Mouse (Mus musculus): ENCODE measurements around the gene Otop2. TPM values are rescaled to one million over a fixed set of nuclear protein-coding genes. Genes with fewer than 3 reads are reported as not detected.

The Otop2 gene
- total RNA-seq, 1 experiment from 2014 or later: not detected

GRCm38 (mm10) chr11:115289885-115290284 is 17.1 kb upstream of the Otop2 start:
- ATAC-seq (replicated peaks in 1 of 2; ENCODE audit: insufficient read depth in 1 of 2, low FRiP score in 2 of 2, low TSS enrichment in 1 of 2, low read depth in 1 of 2, poor library complexity in 2 of 2, severe bottlenecking in 2 of 2): no peak

DNA sequence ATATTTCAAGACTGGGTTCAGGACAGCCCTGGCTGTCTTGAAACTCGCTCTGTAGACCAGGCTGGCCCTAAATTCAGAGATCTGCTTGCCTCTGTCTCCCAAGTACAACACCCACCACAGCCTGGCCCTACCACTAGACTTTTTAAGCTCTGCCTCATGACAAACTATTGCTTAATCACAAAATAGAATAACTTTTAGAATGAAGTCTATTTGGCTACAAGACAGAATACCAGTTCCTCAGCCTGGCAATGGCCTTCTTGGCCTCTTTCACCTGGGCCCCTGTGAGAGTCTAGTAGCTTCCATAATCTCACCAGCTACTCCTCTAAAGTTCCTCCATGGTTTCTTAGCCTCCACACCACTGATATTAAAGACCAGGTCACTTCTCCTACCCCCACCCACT is 16.6 kb upstream of the Otop2 start:
- ATAC-seq (replicated peaks in 1 of 2; ENCODE audit: insufficient read depth in 1 of 2, low FRiP score in 2 of 2, low TSS enrichment in 1 of 2, low read depth in 1 of 2, poor library complexity in 2 of 2, severe bottlenecking in 2 of 2): no peak

DNA sequence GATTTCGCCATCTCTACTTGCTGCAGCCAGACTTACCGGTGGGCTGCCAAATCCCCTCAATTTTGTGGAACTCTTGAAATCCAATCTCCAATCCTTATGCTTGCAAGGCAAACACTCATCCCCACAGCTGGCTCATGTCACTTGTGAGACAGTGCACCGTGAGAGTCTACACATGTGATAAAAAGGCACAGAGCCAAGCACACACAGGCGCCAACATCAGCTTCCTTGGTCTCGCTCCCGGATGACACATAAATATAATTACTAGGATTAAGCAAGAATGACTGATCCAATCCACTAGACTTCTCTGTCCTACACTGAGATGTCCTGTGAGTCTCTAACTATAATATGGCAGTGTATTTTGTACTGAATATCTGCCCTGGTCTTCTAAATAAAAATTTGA is 16.0 kb upstream of the Otop2 start:
- ATAC-seq (replicated peaks in 1 of 2; ENCODE audit: insufficient read depth in 1 of 2, low FRiP score in 2 of 2, low TSS enrichment in 1 of 2, low read depth in 1 of 2, poor library complexity in 2 of 2, severe bottlenecking in 2 of 2): no peak

GRCm38 (mm10) chr11:115291503-115291902 is 15.5 kb upstream of the Otop2 start:
- ATAC-seq (replicated peaks in 1 of 2; ENCODE audit: insufficient read depth in 1 of 2, low FRiP score in 2 of 2, low TSS enrichment in 1 of 2, low read depth in 1 of 2, poor library complexity in 2 of 2, severe bottlenecking in 2 of 2): no peak

- ATAC-seq (replicated peaks in 1 of 2; ENCODE audit: insufficient read depth in 1 of 2, low FRiP score in 2 of 2, low TSS enrichment in 1 of 2, low read depth in 1 of 2, poor library complexity in 2 of 2, severe bottlenecking in 2 of 2): no peak
Measured at GRCm38 (mm10) chr11:115292631-115293375, 14.2 kb upstream of the Otop2 start.

- no peak for ATAC-seq (replicated peaks in 1 of 2; ENCODE audit: insufficient read depth in 1 of 2, low FRiP score in 2 of 2, low TSS enrichment in 1 of 2, low read depth in 1 of 2, poor library complexity in 2 of 2, severe bottlenecking in 2 of 2)
Measured at GRCm38 (mm10) chr11:115295939-115296338, 11.0 kb upstream of the Otop2 start.

DNA sequence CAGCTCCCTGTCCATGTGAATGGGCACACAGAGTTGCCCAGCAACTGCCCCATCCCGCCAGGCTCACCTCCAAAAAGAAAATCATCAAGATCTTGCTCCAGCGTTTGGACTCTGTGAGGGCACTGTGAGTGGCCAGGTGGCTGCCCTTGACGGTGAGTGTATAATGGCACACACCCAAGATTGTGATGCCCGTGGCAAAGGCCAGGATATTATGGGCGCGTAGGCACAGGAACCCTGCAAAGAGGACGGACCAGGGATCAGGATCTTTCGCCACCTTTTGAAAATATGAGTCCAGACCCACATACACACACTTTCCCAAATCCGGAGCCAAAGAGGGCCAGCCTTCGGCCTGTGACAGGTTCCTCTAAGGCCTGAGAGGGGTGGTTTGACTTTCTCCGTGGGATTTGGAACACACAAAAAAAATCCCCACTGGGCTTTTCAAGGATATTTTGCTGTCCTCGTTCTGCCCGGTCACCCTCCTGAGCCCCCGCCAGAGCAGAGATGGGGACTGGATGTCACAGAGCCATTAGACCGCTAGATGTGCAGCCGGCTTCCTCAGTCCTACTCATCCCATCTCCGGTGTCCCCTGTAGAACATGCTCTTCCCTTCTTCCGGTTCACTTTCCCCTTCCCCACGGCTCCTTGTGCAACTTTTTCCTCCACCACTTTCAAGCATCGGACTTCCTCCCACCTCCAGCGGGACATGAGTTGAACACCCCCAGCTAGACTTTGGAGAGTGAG is 10.3 kb upstream of the Otop2 start:
- no peak for ATAC-seq (replicated peaks in 1 of 2; ENCODE audit: insufficient read depth in 1 of 2, low FRiP score in 2 of 2, low TSS enrichment in 1 of 2, low read depth in 1 of 2, poor library complexity in 2 of 2, severe bottlenecking in 2 of 2)

GRCm38 (mm10) chr11:115297214-115297826 is 9.6 kb upstream of the Otop2 start, which contains the start of gene Fads6:
Fads6 (minus strand) TSS chr11:115297663.
- ATAC-seq (replicated peaks in 1 of 2; ENCODE audit: insufficient read depth in 1 of 2, low FRiP score in 2 of 2, low TSS enrichment in 1 of 2, low read depth in 1 of 2, poor library complexity in 2 of 2, severe bottlenecking in 2 of 2): peak; percentile 76 to 83

- no peak for ATAC-seq (replicated peaks in 1 of 2; ENCODE audit: insufficient read depth in 1 of 2, low FRiP score in 2 of 2, low TSS enrichment in 1 of 2, low read depth in 1 of 2, poor library complexity in 2 of 2, severe bottlenecking in 2 of 2)
Measured at GRCm38 (mm10) chr11:115298160-115298559, 8.8 kb upstream of the Otop2 start.

- no peak for ATAC-seq (replicated peaks in 1 of 2; ENCODE audit: insufficient read depth in 1 of 2, low FRiP score in 2 of 2, low TSS enrichment in 1 of 2, low read depth in 1 of 2, poor library complexity in 2 of 2, severe bottlenecking in 2 of 2)
Measured at GRCm38 (mm10) chr11:115300745-115301144, 6.2 kb upstream of the Otop2 start.

DNA sequence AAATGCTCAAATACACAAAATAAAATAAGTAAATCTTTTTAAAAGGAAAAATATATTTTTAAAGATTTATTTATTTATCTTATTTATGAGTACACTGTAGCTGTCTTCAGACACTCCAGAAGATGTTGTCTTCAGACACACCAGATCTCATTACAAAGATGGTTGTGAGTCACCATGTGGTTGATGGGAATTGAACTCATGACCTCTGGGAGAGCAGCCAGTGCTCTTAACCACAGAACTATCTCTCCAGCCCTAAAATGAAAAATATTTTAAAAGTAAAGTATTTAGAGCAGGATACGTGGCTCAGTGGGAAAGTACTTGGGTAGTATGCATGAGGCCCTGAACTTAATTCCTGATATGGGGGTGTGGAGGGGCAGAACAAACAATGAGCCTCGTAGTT is 5.6 kb upstream of the Otop2 start:
- ATAC-seq (replicated peaks in 1 of 2; ENCODE audit: insufficient read depth in 1 of 2, low FRiP score in 2 of 2, low TSS enrichment in 1 of 2, low read depth in 1 of 2, poor library complexity in 2 of 2, severe bottlenecking in 2 of 2): no peak

DNA sequence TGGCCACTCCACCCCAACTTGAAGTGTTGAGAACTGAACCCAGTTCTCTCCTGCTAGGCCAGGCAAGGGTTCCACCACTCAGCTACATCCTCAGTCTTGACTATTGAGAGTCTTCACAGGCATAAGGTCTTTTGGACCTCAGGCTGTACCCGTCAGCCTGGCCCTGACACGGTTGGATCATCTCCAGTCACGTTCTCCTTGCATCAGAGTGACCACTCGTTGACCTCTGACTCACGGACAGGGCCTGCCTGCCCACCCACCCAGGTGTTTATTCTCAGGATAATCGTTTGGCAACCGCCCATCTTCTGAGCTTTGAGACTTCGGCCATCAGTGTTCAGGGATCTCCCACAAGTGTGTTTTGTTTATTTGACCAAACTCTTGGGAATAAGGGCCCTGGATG is 3.8 kb upstream of the Otop2 start:
- no peak for ATAC-seq (replicated peaks in 1 of 2; ENCODE audit: insufficient read depth in 1 of 2, low FRiP score in 2 of 2, low TSS enrichment in 1 of 2, low read depth in 1 of 2, poor library complexity in 2 of 2, severe bottlenecking in 2 of 2)

GRCm38 (mm10) chr11:115308781-115309180 is 1.8 kb downstream of the Otop2 start:
- ATAC-seq (replicated peaks in 1 of 2; ENCODE audit: insufficient read depth in 1 of 2, low FRiP score in 2 of 2, low TSS enrichment in 1 of 2, low read depth in 1 of 2, poor library complexity in 2 of 2, severe bottlenecking in 2 of 2): no peak

DNA sequence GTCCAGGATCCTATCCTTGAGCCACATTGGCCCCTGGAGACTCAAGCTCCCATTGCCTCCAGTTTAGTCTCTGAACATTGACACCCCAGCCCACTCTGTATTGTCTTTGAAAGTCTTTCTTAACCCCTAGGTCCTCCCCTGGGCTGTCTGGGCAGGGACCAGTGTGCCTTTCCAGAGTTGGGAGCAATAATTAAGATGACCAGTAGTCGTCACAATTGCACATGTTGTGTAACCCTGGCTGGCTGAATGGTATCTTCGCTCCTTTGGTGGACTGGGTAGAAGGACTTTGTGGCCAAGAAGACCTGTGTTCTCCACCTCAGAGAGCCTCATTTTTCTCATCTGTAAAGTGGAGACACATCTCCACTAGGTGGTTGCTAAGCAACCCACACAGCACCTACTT is 7.3 kb downstream of the Otop2 start:
- ATAC-seq (replicated peaks in 1 of 2; ENCODE audit: insufficient read depth in 1 of 2, low FRiP score in 2 of 2, low TSS enrichment in 1 of 2, low read depth in 1 of 2, poor library complexity in 2 of 2, severe bottlenecking in 2 of 2): 0 out of 4 replicates have a peak, but pooled peaks of 1 of the 2 experiments have one; percentile 26

GRCm38 (mm10) chr11:115317204-115317603 is 10.2 kb downstream of the Otop2 start:
- no peak for ATAC-seq (replicated peaks in 1 of 2; ENCODE audit: insufficient read depth in 1 of 2, low FRiP score in 2 of 2, low TSS enrichment in 1 of 2, low read depth in 1 of 2, poor library complexity in 2 of 2, severe bottlenecking in 2 of 2)

DNA sequence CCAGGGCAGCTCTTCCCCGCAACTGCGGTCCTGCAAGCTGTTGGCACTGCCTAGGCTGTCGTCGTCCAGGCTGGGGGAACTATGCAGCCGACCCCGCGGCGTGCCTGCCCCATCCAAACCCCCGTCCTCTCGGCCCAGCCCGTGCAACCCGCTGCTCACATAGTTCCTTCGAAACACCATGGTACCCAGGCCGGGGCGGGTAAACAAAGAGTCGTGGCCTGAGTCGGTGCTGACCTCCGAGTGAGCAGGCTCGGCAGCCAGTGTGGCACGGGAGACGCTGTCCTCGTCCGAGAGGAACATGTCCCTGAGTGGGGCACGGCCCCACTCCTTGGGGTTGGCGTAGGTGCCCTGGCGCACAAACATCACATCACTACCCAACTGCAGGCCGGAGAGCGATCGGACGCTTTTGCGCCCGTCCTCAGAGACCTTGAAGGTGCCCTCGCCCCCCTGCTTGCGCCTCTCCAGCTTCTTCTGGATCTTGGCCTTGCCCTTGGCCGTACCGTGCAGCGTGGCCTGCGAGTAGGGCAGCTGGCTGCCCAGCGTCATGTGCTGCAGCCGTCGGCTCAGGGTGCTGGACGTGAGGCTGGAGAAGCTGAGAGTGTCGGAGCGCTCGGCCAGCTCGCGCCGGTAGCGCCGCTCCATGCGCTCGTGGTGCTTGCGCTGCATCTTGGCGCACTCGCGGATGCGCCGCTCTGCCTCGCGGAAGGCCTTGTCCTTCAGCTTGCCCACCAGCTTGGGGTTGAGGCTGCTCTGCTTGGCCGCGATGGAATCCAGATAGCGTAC is 11.5 kb downstream of the Otop2 start:
- no peak for ATAC-seq (replicated peaks in 1 of 2; ENCODE audit: insufficient read depth in 1 of 2, low FRiP score in 2 of 2, low TSS enrichment in 1 of 2, low read depth in 1 of 2, poor library complexity in 2 of 2, severe bottlenecking in 2 of 2)

DNA sequence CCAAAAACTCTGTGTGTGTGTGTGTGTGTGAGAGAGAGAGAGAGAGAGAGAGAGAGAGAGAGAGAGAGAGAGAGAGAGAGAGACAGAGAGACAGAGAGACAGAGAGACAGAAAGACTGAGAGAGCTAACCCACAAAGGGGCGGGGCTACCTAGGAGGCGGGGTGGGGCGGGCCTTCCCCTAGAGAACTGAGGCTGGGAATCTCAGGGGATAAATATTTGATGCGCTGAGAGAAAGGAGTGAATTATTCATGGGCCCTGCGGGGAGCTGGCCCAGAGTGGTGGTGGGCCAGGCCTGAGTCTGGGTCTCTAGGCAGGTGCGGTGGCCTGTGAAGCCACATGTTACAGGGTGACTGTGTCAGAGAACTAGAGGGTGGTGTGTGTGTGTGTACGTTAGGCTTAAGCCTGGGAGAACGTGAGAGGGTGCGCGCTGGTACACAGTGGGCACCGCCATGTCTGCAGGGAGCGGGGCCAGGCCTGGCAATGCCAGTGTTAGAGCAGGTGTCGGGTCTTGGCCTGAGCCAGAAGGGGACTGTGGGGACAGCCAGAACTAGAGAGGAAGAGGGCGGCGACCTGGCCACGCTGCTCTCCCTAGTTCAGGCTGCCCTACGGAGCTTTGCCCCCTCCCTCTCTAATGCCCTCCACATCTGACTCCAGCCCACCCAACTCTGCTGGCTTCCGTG is 12.9 kb downstream of the Otop2 start:
- ATAC-seq (replicated peaks in 1 of 2; ENCODE audit: insufficient read depth in 1 of 2, low FRiP score in 2 of 2, low TSS enrichment in 1 of 2, low read depth in 1 of 2, poor library complexity in 2 of 2, severe bottlenecking in 2 of 2): no peak
